Mouse (Mus musculus) ES-E14 (cell line): ENCODE data around the gene H2-Ke6. TPM values are rescaled to one million over a fixed set of nuclear protein-coding genes. Genes with fewer than 3 reads are reported as not detected.

Experiments used
- DNase-seq: peaks from one replicate; pipeline ENCODE4 v3.0.0-alpha.2; 2013; ENCODE audit warnings: low read depth, low spot score
- H3K27ac ChIP-seq: 2 replicates; pipeline ENCODE4 v1.5.1; 2012; ENCODE audit warnings: low read depth, mild to moderate bottlenecking, low read length, moderate library complexity, mixed read lengths; ENCODE audit not compliant: poor library complexity, insufficient read depth, severe bottlenecking
- H3K36me3 ChIP-seq: 2 replicates; pipeline ENCODE4 v1.6.1; 2012; ENCODE audit warnings: mild to moderate bottlenecking, low read length, moderate library complexity, mixed read lengths; ENCODE audit not compliant: control insufficient read depth, poor library complexity, insufficient read depth, severe bottlenecking
- H3K4me1 ChIP-seq, 2 experiments: fragments of 150-350 bp in 1 of 2; sonication (generic) in 1 of 2; 2 replicates each; pipeline ENCODE4 v1.6.1; 2012; ENCODE audit warnings: low read length in 2 of 2, mild to moderate bottlenecking in 1 of 2, mixed read lengths in 1 of 2; ENCODE audit not compliant: control insufficient read depth in 2 of 2, insufficient read depth in 2 of 2, poor library complexity in 1 of 2
- H3K4me3 ChIP-seq, 2 experiments: fragments of 150-350 bp in 1 of 2; sonication (generic) in 1 of 2; 2 replicates each; pipeline ENCODE4 v1.5.1; 2012; ENCODE audit warnings: low read length in 2 of 2, low read depth in 1 of 2, mild to moderate bottlenecking in 1 of 2, mixed read lengths in 1 of 2; ENCODE audit not compliant: insufficient read depth in 1 of 2, poor library complexity in 1 of 2, severe bottlenecking in 1 of 2
- H3K9ac ChIP-seq: 2 replicates; pipeline ENCODE4 v1.6.1; 2012; ENCODE audit warnings: low read depth, mild to moderate bottlenecking, low read length, mixed read lengths; ENCODE audit not compliant: poor library complexity, insufficient read depth, severe bottlenecking
- H3K9me3 ChIP-seq: fragments of 150-350 bp; sonication (generic); 2 replicates; pipeline ENCODE4 v1.6.1; 2012; ENCODE audit warnings: low read depth, mild to moderate bottlenecking, low read length; ENCODE audit not compliant: control insufficient read depth, insufficient read depth
- CHD2 ChIP-seq: IDR thresholded peaks from 2 replicates; pipeline ENCODE4 v1.6.1; 2014; ENCODE audit warnings: mild to moderate bottlenecking, low read depth, low read length, inconsistent platforms
- HCFC1 ChIP-seq: IDR thresholded peaks from 2 replicates; pipeline ENCODE4 v1.6.1; 2012; ENCODE audit warnings: low read length, inconsistent platforms, borderline replicate concordance; ENCODE audit not compliant: insufficient read depth
- MAFK ChIP-seq: IDR thresholded peaks from 2 replicates; pipeline ENCODE4 v1.6.1; 2014; ENCODE audit warnings: mild to moderate bottlenecking, low read depth, low read length, inconsistent platforms; ENCODE audit not compliant: insufficient read depth
- ZC3H11A ChIP-seq: IDR thresholded peaks from 2 replicates; pipeline ENCODE4 v1.6.1; 2012; ENCODE audit warnings: low read depth, mild to moderate bottlenecking, inconsistent platforms, low read length, borderline replicate concordance
- ZNF384 ChIP-seq: IDR thresholded peaks from 2 replicates; pipeline ENCODE4 v1.6.1; 2012; ENCODE audit warnings: low read depth, low read length, inconsistent platforms
- in situ Hi-C, 2 experiments: fragments of 600-800 bp; cut with MboI; formaldehyde crosslinking; loops; one replicate each; pipeline ENCODE4 v1.15.1; 2025; ENCODE audit warnings: low sequenced_read_pairs in 2 of 2, inconsistent platforms in 1 of 2; ENCODE audit not compliant: unreplicated experiment in 2 of 2
- total RNA-seq: library from RNA; depleted of rRNA; stranded (reverse); fragments of 300-350 nt; gene quantifications from 2 replicates; pipeline ENCODE4 v1.2.3, GENCODE M21; 2012

Gene H2-Ke6
- total RNA-seq, 1 experiment: 15.5 TPM

DNA sequence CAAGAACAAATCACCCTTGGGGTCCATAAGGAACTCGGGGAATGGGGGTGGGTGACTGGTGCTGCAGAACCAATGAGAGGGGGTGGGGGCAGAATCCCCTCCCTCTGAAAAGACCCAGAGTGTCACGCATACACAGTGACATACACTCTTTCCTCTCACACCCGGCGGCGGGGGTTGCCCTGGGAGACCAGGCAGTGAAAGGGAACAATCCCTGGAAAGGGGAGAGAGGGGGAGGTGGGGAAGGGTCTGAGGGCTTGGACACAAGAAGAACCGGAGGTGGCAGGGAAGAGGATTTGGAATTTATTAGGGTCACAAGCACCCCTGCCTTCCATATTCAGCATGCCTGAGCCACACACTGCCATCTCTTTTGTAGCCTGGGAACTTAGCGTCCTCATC lies 2.1 kb downstream of the H2-Ke6 start:
- DNase-seq: no peak
- peaks cover 7 to 38% of the 10 kb centered on the region in 2 experiments for H3K4me1 ChIP-seq
- TF ChIP-seq ZNF384 (no peak), CHD2 (no peak), ZC3H11A (no peak), HCFC1 (no peak), MAFK (no peak)
- H3K9me3 ChIP-seq: no peaks in the 10 kb centered on the region
- peak overlapping the region in 1 of 2 experiments; percentile 90; a peak in 1 of 4 replicates for H3K4me3 ChIP-seq
- peaks cover 34% of the 10 kb centered on the region for H3K36me3 ChIP-seq
- in situ Hi-C loops: no loop called here
- H3K27ac ChIP-seq: no peak overlapping the region
- H3K9ac ChIP-seq: no peak overlapping the region

DNA sequence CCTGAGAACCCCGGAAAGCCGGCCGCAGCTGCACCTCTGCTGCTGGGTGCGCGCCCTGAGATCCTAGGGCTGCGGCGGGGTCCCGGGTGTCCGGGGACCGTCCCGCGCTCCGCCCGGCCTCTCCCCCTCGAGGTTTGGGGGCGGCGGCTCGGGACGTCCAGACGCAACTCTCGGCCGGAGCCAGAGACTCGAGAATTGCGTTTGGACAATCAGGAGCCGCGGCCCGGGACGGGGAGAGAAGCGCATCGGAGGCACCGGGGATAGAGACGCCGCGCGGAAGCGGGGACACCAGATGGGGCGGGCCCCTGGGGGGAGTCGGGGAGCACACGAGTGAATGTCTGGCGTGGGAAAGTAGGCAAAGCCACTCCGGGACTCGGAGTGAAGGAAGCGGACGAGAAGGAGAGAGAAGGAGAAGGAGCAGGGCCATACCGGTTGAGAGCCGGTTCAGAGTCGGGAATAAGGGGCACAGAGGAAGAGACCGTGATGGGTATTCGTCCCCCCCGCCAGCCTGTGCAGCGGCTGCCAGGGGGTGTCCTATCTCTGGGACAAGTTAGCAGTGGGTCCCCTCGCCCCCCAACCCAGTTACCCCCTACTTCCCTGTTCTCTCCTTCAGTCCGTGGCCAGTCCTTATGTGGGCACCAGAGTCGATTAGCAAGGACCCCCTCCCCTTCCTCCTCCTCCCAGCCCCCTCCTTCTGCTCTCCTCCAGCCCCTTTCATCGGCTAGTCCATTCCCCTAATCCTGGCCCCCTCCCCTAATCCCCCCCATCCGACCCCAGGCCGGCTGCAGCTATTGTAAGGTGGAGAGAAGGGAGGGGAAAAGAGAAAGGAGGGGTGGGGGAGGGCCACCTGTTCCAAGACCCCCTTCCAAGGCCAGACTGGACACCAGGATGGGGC lies 2.8 kb downstream of the H2-Ke6 start:
- peak overlapping the region; percentile 8; the same call in 1 of the 2 replicates for H3K27ac ChIP-seq
- H3K4me1 ChIP-seq: peaks cover 5 to 33% of the 10 kb centered on the region in 2 experiments
- DNase-seq: no peak

DNA sequence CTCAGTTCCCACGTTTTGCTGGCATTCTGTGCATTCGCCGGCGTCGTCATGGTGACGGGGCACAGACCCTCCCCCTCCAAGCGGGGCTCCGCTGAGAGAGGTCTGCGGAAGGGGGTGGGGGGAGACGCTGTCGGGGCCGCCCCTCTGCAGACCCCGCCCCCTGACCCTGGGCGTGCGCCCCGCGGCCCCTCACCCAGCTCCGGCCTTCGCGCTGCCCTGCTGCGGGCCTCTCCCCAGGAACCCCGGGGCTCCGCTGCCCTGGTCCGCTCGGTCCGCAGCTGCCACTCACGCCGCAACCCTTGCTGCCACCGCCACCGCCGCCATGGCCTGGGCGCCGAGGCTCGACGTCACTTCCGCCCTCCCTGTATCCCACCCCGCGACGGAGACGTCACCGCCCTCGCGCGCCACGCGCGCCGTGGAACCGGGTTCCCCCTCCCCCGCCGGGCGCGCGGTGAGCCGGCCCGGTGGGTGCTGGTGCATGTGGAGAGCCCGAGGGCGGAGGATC lies 3.5 kb downstream of the H2-Ke6 start, which contains the start of gene Ring1:
Ring1 (minus strand) TSS at position 364 of the 505 bp plus-strand sequence.
- no peak for TF ChIP-seq MAFK
- TF ChIP-seq HCFC1: peak; percentile 51; the same call in 1 of the 2 replicates
- DNase-seq: peak; percentile 87
- peaks cover 23% of the 10 kb centered on the region for H3K36me3 ChIP-seq
- in situ Hi-C loops: no loop called here
- peak within 1 kb of the TSS; percentile 66; the same call in 1 of the 2 replicates for H3K27ac ChIP-seq
- peaks cover 4 to 29% of the 10 kb centered on the region in 2 experiments for H3K4me1 ChIP-seq
- H3K9ac ChIP-seq: peak within 1 kb of the TSS; percentile 88
- H3K9me3 ChIP-seq: peaks cover 4% of the 10 kb centered on the region; the same call in 1 of the 2 replicates
- peak within 1 kb of the TSS; percentile 84 to 90 for H3K4me3 ChIP-seq

More for the DNA sequence above, 2.8 kb downstream of the H2-Ke6 start:
- Histone ChIP-seq H3K9me3 (peaks cover 3% of the 10 kb centered on the region; the same call in 1 of the 2 replicates), H3K9ac (peak overlapping the region; percentile 88), H3K36me3 (peaks cover 30% of the 10 kb centered on the region), H3K4me3 (peak overlapping the region; percentile 84 to 90)
- TF ChIP-seq MAFK (no peak), ZNF384 (no peak), CHD2 (no peak), HCFC1 (no peak), ZC3H11A (no peak)
- in situ Hi-C loops: no loop called here

DNA sequence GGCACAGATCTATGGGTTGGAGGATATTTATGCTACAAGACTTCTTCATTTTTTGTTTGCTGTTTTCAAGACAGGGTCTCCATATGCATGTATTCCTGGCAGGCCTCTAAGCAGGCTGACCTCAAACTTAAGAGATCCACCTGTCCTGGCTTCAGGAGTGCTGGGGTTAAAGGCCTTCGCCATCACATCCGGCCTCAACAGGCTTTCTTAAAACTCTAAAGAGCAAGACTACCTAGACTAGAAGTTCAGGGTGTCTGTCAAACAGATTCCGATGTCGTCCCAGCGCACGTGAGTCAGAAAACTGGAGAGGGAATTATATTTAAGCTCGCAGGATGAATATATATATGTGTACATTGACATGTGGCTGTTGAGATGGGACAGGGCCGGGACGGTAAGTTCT lies 4.2 kb downstream of the H2-Ke6 start:
- DNase-seq: no peak
- Histone ChIP-seq H3K27ac (no peak overlapping the region), H3K9me3 (peaks cover 6% of the 10 kb centered on the region; the same call in 1 of the 2 replicates), H3K36me3 (peaks cover 16% of the 10 kb centered on the region), H3K9ac (no peak overlapping the region), H3K4me3 (peak overlapping the region; percentile 84 to 90; a peak in 3 of 4 replicates), H3K4me1 (peaks cover 4 to 27% of the 10 kb centered on the region in 2 experiments)
- TF ChIP-seq MAFK: no peak
- in situ Hi-C loops: no loop called here
